Mouse (Mus musculus) v-Abl transformed pro-B cells (cell line): ENCODE data around the gene Prpsap1.

Source experiments
- in situ Hi-C, 2 experiments: fragments of 400-800 bp; cut with MboI; formaldehyde crosslinking; loops; one replicate each; pipeline ENCODE4 v1.15.1; 2025; ENCODE audit not compliant: unreplicated experiment in 2 of 2

Prpsap1 gene

DNA sequence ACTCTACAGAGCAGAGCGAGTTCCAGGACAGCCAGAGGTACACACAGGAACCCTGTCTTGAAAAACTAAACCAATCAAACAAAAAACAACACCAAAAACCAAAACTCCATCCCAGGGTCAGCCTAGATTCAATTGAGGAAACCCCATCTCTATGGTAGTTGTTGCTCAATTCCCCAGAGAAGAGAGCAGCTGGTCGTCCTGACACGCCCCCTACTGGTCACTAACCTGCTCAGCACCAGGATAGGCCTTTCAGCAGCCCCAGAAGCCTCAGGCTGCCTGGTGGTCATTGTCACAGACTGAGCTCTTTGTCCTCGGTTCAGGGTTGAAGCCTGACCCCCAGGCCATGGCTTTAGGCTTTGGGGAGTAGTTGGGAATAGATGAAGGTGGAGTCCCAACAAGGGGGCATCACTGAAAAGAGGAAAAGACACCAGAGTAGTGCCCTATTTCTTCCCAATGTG, at the start of gene Prpsap1:
Gene Prpsap1, minus strand, starts transcription at position 408 of the 458 bp plus-strand sequence.
- in situ Hi-C loops = loop anchor here in 1 of 2 experiments (10.0 kb wide), 1 partner anchor 131 kb away; the partner anchor contains the start of gene Rhbdf2

DNA sequence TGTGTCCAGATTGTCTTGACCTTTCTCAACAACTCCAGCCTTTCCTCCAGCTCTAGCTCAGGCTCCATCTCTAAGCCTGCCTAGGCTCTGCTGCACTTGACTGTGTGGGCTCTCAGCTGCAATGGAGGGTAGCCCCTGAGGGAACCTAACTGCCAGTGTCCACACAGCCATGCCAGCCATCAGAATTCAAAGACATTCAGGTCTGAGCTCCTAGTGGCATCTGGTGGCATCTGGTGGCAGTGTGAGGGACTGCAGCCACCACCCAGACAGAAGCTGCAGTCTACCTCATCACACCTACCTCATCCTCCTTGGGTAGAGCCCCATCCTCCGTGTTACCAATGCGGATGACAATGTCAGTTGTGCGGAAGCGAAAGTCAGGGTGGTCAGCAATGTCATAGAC, 49.1 kb upstream of the Prpsap1 start:
- in situ Hi-C loops = no loop called here

DNA sequence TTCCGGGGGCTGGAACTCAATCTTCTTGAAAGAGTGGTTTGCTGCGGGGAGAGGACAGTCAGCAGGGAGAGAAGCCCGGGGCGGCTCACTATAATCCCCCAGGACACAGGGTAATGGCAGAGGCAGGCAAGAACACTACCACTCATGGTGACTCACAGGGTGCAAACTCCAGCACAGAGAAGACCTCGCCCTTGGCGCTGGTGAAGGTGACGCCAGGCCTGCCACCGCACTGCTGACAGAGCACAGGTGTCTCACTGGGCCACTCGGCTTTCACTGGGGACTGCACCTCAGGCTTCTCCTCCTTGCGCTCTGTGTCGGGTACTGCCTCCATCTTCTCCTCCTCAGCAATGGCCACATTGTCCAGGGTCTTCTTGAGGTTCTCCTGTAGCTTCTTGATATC, 47.2 kb upstream of the Prpsap1 start:
- in situ Hi-C loops = no loop called here

DNA sequence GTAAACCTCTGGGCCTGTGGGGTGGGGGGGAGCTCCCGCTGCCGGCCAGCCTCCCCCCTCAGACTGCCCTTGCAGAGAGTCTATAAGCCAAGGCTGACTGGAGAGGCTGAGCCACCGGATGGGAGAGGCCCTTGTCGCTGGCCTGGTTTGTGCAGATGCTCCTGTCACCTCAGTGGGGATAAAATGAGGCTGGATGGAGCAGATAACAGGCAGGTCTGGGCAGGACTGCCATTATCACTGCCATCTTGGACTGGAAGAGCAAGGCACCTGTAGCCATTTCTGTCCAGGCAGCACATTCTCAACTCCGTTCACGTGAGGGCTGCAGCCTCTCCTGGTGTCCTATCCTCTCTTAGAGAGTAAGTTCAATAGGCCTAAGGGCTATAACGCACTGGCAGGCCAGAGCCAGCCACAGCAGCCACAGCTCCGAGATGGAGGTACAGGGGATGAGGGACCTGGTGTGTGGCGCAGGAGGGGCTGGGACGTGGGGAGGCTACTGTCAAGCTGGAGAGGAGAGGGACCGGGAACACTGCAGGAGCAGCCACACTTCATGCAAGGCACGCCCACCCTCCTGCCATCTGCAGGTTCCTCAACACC, 44.2 kb upstream of the Prpsap1 start:
- in situ Hi-C loops = no loop called here

DNA sequence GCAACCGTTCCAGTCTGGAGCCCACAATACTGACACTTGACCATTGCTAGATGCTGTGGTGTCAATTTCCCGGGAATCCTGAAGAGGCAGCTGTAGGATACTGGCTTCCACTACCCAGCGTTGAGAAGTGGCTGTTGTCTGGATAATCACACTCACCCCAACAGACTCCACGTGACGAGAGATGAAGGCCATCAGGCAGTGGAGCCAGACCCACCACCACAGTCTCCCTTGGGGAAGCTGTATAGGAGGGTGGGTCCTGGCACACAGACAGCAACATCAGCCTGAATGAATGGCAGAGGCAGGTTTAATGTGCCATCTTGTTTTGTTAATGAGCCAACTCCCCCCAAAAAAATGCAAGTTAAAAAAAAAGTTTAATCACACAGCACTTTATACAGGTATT, 43.4 kb upstream of the Prpsap1 start:
- in situ Hi-C loops = no loop called here

DNA sequence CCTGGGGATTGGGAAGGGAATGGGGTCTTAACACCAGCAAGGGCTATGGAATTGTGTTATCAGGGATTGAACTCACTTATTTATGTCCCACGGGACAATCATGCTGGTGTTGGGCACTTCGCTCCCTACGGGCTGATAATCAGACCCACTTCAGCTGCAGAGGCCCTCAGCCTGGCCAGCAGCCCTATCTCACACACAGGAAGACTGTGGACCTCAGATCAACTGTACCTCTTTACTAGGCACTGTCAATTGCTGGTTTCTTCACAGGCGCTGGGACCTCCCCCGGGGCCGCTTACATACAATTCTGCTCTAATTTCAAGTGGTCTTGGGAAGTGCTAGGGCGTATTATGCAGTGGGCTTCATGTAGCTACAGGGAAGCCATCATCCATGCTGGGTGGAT, 42.7 kb upstream of the Prpsap1 start:
- in situ Hi-C loops = no loop called here

DNA sequence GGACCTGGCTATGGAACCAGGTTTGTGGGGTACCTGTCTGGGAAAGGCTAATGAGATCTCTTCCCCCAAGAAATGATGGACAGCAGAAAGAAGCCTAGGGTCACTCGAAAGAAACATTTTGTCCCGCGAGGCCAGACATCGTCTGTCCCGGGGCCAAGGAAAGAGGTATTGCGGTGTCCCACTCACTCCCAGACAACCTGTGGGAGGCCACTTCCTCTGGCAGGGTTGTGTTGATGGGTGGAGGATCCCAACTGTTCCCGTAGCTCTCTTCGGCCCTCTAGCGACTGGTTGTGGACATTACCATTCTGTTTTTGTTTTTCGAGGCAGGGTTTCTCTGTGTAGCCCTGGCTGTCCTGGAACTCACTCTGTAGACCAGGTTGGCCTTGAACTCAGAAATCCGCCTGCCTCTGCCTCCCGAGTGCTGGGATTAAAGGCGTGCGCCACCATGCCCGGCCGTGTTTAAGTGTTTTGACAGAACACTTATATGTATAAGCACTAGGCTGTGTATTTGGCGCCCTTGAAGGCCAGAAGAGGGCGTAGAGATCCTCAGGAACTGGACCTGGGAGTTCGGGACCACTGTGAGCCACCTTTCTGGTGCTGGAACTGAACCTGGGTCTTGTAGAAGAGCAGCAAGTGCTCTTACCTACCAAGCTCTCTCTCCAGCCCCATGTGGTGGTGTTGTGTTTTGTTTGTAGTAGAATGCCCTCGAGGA, 40.3 kb upstream of the Prpsap1 start:
- in situ Hi-C loops = no loop called here

DNA sequence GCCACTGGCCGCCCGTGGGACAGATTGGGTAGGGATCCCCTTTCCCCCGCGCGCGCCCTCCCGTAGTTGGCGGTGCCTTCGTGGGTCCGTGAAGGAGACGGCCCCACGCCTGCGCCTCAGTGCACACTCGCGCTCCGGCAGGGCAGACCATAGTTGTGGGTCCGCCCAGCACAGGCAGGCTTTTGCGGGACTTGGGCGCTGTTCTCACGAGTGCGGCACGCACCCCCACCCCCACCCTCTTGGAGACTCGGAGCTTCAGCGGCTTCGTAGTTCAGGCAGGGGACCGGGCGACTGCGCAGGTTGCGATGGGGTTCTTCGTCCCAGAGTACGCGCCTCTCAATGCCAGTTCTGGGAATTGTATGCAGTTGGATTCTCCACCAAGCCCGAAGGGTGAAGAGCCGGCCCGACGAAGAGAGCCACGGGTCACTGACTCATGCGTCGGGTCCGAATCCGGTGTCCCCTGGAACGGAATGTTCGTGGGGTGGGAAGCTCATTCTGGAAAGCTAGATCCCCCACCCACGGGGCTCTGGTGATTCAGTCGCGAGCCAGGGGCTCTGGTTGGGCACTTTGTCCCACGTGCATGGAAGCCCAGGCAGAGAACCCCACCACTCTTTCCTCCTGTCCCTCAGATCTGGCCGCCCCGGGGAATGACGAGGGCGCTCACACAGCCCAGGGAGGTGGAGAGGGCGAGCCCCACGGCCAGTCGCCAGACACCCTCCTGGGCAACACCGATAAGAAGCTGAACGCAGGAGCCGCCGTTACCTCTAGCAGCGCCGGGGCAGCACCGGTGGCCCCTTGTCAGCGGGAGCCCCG, 39.5 kb upstream of the Prpsap1 start:
- in situ Hi-C loops = no loop called here

DNA sequence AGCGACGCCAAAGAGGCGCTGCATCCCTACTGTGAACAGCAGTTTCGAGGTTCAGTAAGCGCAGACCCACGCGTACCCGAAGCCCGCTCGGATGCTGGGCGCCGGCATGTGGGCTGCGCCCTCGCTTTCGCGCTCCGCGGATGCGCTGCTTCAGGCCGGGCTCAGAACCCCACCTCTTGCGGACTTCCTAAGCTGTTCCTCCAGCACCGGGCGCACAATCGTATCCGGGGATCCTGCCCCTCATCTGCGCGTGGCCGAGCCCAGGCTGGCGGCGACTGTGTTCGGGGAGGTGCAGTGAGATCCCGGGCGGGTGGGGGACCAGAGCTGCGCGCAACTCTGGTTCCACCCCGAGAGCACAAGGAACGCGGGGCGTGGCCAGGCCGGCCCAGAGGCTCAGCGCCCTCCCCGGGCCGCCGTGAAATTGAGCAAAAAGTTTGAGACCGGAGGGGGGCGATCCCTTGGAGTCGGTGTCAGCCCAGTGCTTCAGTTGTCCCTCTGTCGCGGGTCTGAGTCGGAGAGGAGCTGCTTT, 38.9 kb upstream of the Prpsap1 start:
- in situ Hi-C loops = no loop called here

DNA sequence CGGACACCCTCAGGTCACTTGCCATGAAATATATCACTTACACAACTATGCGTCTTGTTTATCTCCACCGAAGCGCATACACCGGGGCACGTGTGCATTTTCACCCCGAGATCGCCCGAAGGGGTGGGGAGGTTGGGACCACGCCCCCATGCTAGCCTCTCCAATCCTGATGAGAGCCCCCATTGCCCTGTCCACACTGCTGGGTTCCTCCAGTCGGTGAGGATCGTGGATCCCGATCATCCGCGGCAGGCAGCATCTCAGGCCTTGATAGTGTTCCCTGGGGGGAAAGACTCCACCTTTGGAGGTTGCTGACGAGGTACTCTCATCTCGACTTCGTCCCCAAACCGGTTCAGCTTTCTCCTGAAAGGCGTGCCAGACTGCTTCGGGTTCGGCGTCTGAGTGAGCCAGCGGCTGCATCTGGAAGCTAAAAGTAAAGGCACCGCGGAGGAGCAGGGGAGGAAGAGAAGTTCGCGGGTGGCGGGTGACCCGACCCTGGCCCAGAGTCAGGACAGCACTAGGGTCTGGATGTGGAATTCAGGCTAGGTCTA, 38.3 kb upstream of the Prpsap1 start:
- in situ Hi-C loops = no loop called here

DNA sequence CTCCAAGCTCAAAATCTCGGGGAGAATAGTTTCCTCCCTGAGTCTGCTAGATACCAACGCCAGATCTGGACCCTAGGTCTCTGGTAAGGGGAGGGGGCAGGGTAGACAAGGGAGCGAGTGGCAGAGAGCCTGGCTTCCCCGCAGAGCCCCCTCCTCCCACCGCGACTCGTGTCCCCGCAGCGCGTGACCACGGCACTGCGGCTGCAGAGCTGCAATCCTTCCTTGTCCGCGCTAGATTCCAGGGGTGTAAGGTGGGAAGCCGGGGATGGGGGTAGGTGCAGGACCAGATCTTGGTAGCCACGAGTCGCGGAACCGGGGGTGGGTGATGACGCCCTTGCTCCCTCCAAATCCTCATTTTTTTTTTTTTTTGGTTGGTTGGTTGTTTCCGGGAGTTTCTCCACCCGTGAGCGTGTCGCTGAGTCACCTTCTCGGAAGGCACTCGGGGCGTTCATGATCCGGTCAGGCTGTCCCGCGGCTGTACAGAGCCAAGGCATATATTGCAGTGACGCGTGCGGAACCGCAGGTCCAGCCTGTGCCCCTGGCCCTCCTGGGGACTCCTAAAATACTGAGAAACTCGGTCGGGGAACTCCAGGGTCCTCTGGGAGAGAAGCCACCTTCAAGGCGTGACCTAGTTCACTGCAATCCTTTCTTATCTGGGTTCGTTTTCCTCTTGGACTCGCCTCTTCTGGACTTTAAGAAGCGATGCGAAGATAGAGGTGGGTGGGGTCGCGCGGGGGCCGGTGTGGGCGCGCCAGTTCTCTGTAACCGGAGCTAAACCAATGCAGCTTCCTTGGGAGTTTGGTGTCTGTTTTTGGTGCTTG, 37.6 kb upstream of the Prpsap1 start:
- in situ Hi-C loops = no loop called here

DNA sequence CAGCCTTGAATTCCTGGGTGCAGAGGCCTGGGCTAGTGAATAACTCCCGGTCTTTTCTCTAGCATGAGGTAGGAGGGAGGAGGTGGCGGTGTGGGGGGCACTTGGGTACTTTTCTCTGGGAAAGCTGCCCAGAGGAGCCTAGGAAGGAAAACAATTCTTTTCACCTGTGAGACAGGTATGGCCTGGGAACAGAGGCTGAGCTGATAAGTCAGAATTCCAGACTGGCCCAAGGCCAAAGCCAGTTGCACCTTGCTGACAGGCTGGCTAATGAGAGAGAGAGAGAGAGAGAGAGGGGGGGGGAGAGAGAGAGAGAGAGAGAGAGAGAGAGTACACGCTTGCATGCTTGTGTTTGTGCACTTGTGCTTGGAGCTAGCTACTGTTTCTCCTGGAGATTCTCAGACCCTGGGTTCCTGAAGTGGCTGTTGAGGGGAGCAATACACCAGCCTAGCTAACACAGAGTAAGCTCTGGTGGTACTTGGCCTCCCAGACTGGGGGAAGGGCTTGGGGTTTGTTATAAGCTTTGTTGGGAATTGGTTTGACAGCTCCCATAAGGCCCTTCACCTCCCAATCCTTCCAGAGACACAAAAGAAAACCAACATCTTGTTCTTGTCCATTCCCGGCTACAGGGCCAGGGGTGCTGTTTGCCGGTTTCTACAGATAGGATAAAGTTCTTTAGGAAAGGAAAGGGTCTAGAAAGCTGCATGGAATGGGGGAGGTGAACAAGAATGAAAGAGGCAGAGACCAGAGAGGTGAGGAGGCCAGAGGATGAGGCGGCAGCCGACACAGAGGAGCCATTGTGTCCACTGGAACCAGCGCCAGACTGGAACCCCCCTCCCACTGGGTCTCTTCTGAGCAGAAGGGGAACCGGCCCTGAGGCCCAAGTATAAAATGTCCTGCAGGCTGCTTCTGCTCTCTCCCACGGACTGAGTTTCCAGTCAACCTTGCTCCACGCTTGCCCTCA, 36.5 kb upstream of the Prpsap1 start, which contains the start of gene Sphk1:
Gene Sphk1, plus strand, starts transcription at position 739 of the 961 bp plus-strand sequence.
- in situ Hi-C loops = no loop called here

DNA sequence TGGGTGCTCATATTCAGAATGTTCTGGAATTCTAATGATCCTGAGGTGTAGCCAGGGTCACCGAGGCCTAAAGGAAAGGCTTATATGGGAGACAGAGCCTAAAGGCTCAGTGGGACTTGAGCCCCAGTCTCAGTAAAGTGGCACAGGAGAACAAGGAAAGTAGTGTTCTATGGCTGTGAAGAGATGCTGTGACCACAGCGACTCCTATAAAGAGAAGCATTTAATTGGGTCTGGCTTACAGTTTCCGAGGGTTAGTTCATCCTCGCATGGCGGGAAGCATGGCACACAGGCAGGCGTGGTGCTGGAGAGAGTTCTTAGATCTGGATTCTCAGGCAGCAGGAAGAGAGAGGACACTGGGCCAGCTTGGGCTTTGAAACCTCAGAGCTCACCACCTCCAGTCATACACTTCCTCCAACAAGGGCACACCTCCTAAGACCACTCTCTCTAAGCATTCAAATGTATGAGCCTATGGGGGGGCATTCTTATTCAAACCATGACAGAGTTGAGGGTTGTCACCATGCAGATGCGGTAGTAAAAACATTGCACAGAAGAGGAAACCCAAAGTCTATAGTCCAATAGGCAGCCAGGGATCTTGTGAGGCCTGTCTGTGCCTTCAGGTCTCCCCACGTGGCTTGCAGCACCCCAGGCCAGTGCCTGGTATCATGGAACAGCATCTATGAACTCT, 34.8 kb upstream of the Prpsap1 start:
- in situ Hi-C loops = no loop called here

DNA sequence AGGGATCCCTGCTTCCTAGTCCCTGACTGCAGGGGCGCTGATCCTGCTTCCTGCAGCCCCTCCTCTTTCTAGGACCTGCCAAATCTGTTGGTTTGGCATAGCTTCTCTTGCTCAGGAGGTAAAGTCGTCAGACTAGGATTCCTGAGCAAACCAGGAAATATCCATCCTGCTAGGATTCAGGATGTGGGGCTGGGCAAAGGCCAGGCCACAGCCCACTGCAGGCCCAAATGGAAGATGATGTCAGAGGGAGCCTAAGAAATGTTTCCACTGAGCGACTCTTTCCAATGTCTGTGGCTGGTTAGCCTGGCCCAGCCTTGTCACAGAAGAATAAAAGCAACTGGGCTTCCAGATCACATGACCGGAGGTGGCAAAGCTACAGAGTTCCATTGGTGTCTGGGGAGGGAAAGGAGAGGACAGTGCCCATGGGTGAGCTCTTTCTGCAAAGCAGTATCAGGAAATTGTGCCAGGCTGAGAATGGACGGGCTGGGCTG, 29.7 kb upstream of the Prpsap1 start:
- in situ Hi-C loops = loop anchor here (25.0 kb wide), 3 partner anchors 289 to 1186 kb away; partner anchors contain the start of gene Otop3 (in 1 of the 2)

DNA sequence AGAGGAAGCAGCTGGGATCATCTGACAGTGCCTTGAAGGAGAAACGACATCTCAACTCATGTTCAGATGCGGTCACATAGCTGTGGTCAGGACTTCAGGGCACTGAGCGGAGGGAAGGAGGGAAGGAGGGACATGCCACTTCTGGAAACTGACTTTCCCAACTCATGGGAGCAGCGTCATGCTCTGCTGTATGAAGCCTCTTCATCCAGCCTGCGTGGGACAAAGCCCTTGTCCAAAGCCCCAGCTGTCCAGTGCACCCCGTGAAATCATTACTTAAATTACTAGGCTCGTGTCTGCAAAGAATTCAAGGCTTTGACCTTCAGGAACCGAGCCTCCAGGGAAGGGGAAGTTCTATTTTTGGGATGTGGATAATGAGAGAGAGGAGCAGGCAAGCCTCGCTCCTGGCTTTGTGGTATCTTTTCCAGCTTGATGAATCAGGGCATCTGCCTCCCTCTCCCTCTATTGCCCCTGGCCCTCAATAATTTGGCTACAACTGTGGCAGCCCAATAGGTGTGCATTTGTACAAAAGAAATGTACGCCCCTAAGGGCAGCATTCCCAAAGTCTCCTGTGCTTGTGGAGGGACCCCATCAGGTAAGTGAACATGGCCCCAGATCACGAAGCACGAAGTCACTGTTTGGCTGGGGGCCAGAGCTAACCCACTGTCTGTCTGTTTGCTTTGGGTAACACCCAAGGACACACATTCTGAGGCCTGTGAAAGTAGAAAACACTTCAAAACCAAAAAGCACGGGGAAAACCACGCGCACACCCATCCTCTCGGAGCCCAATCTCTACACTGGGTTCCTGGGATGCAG, 29.1 kb upstream of the Prpsap1 start:
- in situ Hi-C loops = loop anchor here (25.0 kb wide), 3 partner anchors 289 to 1186 kb away; partner anchors contain the start of gene Otop3 (in 1 of the 2)

DNA sequence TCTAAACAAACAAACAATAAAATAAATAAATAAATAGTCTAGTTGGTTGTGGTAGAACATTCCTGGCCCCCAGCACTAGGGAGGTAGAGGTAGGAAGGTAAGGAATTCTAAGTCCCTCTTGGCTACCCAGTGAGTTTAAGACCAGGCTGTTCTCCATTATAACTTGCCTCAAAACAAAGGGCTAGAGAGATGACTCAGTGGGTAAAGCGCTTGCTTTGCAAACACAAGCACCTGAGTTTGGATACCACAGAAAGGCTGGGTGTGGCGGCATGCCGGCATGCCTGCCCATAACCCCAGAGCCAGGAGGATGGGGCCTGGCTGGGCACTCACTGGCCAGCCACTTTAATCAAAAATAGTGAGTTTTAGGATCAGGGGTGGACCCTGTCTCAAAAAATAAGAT, 28.0 kb upstream of the Prpsap1 start:
- in situ Hi-C loops = loop anchor here (25.0 kb wide), 3 partner anchors 290 to 1185 kb away; partner anchors contain the start of gene Otop3 (in 1 of the 2)

DNA sequence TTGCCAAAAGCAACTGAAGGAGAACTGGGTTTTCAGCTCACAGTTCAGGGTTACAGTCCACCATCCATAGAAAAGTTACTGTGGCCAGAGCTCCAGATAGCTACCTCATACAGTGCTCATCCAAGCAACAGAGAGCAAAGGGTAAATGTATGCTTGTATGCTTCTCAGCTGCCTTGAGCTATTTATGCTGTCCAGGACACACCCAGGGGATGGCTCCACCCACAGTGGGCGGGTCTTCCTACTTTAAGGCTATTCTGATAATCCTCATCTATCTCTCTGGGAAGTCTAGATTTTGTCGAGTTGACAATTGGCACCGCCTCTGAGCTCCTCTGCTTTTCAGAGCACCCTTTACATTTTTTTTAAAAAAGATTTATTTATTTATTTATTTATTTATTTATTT, 27.1 kb upstream of the Prpsap1 start:
- in situ Hi-C loops = loop anchor here (25.0 kb wide), 3 partner anchors 291 to 1184 kb away; partner anchors contain the start of gene Otop3 (in 1 of the 2)
